Mouse (Mus musculus): ENCODE data around the gene Naa38.

Naa38 gene

GRCm38 (mm10) chr11:69398486-69399200 lies 3.4 kb downstream of the Naa38 start:
- intact Hi-C loops (cut with DNase I): no loop called here

- intact Hi-C loops (cut with DNase I): loop anchor here (2.0 to 5.0 kb wide), 2 partner anchors 33 to 113 kb away; no protein-coding TSS in a partner anchor
Measured at GRCm38 (mm10) chr11:69399201-69400082, 4.2 kb downstream of the Naa38 start.

GRCm38 (mm10) chr11:69400083-69400850 lies 5.0 kb downstream of the Naa38 start:
- intact Hi-C loops (cut with DNase I): loop anchor here (2.0 to 5.0 kb wide), 2 partner anchors 33 to 112 kb away; no protein-coding TSS in a partner anchor

GRCm38 (mm10) chr11:69401210-69401637 lies 5.9 kb downstream of the Naa38 start:
- intact Hi-C loops (cut with DNase I): loop anchor here (2.0 to 5.0 kb wide), 2 partner anchors 32 to 111 kb away; no protein-coding TSS in a partner anchor

GRCm38 (mm10) chr11:69401987-69402386 lies 6.7 kb downstream of the Naa38 start:
- intact Hi-C loops (cut with DNase I): loop anchor here (2.0 to 5.0 kb wide), 2 partner anchors 31 to 110 kb away; no protein-coding TSS in a partner anchor

- intact Hi-C loops (cut with DNase I): loop anchor here (5.0 kb wide), 1 partner anchor 108 kb away; no protein-coding TSS in a partner anchor
Measured at GRCm38 (mm10) chr11:69403691-69404594, 8.7 kb downstream of the Naa38 start.

DNA sequence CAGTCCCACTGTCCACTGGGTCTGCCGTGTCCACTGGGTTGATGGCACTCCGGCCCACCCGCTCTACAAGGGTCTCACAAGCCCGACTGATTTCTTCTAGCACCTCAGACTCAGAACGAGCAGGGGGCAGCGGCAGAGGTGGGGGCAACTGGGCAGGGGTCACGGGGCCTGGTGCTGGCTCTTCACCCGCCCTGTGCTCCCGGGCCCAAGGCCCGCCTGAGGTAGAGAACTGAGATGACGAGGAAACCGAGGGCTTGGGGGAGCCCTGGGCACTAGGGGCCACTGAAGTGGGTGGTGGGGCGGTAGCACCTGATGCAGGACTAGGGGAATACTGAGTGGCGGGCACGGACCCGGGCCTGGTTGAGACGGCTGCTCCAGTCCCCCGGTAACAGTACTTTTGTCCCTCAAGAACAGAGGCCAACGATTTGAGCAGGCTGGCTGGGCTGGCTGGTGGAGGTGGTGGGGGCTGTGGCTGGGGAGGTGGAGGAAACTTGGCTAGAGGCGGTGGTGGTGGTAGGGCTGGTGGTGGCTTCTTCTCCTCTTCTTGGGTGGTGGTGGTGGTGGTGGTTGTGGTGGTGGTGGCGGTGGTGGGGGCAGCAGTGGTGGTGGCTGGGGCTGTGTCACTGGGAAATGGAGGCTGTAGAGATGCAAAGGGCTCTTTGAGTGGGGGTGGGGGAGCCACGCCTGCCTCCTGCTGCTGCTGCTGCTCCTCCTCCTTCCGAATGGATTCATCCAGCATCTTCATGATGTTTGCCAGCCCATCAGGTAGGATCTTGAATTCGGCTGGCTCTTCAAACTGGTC lies 9.5 kb downstream of the Naa38 start:
- intact Hi-C loops (cut with DNase I): loop anchor here (5.0 kb wide), 1 partner anchor 108 kb away; no protein-coding TSS in a partner anchor

DNA sequence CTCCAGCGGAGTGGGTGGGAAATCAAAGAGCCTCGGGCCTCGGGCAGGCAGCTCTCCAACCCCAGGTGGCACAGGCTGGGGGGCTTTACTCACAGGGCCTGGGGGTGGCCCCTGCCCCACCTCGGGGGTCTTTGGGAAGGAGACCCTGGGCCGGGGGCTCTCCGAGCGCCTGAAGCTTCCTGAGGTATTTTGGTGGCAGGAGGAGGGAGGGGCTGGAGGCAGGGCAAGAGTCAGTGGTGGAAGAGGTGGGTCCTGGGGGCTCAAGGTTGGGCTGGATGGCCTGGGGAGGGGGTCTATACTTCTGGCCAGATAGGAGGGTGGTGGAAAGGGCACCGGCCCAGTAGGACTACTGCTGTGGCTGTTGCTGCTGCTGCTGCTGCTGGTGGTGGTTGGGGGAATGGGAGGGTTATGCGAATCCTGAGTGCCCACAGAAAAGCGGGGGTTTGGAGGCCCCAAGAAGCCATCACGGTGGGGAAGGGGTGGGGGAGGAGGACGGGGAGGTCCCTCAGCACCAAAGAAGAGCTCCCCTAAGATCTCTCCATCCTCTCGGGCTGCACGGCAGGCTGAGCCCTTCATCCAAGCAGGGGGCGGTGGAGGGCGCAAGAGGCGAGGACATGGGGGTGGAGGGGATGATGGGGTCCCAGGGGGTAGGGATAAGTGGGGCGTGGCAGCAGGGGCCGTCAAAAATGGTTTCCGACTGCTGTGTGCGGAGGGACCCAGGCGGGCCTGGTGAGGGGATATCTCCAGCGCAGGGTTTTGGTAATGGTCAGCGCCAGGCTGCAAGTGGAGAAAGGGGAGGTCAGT lies 10.3 kb downstream of the Naa38 start:
- intact Hi-C loops (cut with DNase I): no loop called here

- intact Hi-C loops (cut with DNase I): no loop called here
Measured at GRCm38 (mm10) chr11:69406282-69406681, 11.0 kb downstream of the Naa38 start.

- intact Hi-C loops (cut with DNase I): no loop called here
Measured at GRCm38 (mm10) chr11:69406867-69407723, 11.8 kb downstream of the Naa38 start.

DNA sequence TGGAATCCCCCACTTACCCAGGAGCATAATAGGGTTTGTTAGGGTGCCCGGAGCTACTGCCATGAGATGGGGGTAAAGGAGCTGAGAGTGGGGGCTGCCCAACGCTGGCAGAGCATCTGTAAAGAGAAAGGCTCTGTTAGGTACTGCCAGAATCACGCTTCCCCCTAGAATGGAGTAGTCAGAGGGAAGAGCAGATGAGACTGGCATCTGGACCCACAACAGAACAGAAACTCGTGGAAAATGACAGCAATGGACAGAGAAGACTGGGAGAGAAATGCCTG lies 12.4 kb downstream of the Naa38 start:
- intact Hi-C loops (cut with DNase I): no loop called here

DNA sequence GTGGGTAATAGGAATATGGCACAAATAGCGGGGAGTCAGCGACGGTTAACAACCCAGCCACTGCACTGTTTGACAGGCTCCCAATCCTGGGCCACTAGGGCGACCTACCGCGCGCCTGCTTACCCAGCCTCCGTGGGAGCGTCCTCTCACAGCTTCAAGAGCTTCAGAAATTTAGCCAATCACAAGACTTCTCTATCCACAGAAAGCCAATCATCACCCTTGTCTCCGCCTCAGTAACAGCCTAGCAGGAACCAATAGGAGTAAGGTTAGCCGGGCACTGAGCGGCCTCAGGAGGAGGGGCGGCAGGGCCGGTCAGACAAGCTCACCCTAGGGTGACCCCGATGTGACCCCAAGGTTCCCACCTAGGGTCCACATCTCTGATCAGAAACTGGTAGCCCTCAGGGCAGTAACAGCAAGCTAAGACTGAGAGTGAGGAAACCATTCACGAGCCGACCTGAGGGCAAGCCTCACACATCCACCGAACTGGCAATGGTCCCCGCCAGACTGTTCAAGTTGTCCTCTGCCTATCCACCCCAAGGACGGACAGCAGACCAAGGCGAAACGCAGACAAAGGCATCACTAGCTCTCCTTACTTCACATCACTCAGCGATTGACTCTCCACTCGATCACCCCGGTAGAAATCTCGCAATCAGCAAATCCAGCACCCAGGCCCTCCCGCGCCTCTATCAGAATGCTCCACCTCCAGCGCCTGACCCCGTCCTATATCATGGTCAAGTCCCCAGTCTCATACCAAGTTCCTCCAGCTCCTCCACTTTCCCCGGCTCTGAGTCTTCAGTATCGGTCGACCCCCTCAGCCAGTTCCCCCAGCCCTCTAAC lies 13.5 kb downstream of the Naa38 start:
- intact Hi-C loops (cut with DNase I): no loop called here

DNA sequence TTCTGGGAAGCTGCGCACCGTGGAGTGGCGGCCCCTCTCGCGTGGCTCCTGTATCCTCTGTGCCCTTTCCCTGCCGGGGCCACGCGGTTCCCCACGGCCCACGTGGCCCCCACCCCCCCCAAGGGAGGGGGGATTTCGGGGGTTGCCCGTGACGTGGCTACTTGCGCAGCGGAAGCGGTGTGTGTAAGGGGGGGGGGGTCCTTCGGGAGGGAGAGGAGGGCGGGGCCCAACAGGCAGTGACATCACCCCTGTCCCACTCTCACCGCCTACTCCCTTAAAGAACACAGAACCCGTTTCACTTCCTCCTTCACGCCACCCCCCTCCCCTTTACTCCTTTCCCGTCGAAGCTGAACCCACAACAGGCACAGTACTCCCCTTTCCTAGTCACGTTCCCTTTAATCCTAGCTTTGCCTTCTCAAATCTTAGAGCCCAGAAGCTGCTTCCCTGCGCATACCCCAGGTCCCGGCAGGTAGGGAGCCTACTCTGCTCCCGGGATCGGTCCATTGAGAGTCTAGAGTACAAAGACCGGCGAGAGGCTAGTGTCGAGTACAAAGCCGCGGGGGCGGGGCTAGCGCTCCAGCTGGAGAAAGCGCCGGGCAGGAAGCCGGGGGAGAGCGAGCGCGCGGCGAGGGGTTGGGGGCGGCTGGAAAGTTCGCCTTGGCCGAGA lies 14.2 kb downstream of the Naa38 start:
- intact Hi-C loops (cut with DNase I): loop anchor here (10.0 kb wide), 1 partner anchor 315 kb away; the partner anchor contains the start of gene Per1

DNA sequence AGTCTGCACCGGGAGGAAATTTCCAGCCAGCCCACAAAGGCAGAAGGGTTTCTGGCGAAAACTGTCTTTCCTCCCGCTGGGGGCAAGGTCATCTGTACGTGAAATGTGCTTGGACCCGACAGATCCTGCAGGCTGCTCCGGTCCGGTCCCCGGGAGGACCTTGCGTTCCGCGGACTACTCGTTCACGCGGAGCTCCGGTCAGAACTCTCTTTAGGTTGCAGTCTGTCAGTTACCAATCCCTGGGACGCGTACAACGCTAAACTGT lies 14.7 kb downstream of the Naa38 start:
- intact Hi-C loops (cut with DNase I): loop anchor here (10.0 kb wide), 1 partner anchor 315 kb away; the partner anchor contains the start of gene Per1

DNA sequence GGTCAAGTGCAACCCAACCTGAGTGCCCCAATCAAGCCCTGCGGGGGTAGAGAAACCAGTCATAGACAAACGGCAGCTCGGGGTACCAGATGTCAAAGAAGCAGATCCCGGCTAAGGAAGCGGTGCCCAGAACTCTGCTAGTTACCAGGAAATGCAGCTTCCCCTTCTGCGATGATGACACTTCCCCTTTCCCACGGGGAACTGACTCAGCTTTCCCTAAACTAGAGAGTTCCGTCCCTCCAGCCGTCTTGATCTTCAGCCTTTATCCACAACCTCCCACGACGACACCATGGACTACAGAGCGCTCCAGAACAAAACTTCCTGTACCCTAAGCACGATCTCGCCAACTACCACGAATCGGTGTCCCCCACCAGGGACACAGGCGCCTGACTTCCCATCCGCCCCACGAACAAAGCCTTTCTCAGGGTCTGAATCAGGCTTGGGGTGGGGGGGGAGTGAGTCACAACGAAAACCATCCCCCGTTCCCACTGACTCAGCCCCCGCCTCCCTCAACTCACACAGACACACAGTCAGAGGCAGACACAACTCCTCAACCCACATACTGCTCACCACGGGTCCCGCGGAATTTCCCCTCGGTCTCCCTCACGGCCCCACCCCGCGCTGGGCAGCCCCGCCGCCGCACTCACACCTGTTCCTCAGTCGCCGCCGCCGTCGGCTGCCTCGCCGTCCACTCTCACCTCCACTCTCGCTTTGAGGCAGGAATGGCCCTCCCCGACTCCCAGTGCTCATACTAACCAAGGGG lies 15.2 kb downstream of the Naa38 start:
- intact Hi-C loops (cut with DNase I): loop anchor here (10.0 kb wide), 1 partner anchor 316 kb away; the partner anchor contains the start of gene Per1

Measured in adrenal gland (tissue).